Mouse (Mus musculus) lung, postnatal 4 days (tissue): ENCODE measurements around the gene Tmem189.

Experiments
- DNase-seq, 2 experiments: peaks; one replicate each; pipeline ENCODE4 v3.0.0; 2021

Gene Tmem189

DNA sequence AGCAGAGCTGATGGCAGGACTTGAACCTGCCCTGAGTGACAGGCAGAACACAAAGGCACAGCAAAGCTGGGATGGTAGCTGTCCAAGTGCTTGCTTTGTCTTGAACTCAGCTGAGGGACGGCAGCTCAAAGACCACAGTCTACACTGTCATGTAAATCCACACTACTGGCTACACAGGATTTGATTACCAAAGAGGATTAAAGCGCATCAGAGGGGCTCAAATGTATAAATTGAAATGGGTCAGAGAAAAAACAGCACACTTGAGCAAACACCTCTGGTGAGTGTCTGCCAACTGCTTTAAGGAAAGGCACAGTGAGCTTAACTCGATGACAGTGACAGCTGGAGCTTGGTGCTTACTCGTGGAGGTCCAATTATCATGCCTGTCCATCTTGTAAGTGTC, 72.2 kb downstream of the Tmem189 start:
- DNase-seq = no peak

DNA sequence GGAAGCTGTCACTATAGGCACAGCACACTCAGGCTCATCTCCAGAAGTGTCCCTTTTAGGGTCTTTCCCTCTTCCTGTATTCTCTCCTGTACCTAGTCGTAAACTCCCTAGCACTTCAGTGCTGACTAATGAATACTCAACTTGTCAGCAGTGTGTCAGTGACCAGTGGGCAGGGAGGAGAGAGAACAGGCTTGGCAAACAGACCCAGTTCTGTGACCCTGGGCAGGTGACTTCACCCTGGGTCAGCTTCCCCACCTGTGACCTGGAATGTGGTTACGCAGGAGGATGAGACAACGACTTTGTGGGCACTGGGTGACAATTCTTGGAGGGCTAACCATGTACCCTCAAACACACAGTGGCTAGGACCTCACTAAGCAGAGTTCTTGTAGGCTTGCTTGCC, 72.6 kb downstream of the Tmem189 start:
- DNase-seq = no peak

DNA sequence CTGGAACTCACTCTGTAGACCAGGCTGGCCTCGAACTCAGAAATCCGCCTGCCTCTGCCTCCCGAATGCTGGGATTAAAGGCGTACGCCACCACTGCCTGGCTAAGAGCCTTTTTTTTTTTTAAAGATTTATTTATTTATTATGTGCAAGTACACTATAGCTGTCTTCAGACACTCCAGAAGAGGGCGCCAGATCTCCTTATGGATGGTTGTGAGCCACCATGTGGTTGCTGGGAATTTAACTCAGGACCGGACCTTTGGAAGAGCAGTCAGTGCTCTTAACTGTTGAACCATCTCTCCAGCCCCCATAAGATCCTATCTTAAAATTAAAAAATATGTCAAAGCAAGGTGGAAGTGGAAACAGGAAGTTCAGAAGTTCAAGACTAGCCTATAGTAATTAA, 76.3 kb downstream of the Tmem189 start:
- DNase-seq = peak in 1 of 2 experiments; percentile 10

DNA sequence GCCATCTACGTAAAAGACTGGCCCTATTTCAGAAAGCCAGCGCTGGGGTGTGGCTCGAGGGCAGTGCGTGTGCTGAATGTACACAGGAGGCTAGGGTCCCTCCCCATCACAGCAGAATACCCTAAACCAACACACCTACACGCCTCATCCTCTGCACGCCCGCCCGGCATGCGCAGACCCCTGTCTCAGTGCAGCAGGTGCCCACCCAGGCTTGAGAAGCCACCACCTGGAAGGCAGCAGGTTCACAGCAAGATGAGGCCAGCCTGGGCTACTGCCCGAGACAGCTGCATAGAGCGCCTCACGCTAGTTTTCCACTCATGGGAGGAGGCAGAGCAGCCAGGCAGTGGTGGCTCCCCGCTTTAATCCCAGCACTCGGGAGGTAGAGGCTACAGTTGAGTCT, 77.5 kb downstream of the Tmem189 start:
- no peak for DNase-seq

DNA sequence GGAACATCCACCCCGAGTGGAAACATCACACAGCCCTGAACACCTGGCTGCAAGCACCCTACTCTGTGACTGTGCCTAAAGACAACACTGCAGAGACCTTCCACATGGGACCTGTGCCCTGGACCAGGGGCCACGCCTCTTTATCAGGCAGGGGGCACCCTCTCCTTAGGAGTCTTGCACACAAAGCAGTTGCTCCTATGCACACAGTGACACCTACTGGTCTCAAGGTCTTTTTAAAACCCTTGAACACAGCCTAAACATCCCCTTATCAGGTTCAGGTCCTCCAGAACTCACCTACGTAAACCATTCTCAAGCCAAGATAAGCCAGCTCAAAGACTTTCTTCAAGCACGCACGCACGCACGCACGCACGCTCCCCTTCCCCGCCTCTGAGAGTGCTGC, 78.3 kb downstream of the Tmem189 start:
- DNase-seq = peak; percentile 21 to 25

DNA sequence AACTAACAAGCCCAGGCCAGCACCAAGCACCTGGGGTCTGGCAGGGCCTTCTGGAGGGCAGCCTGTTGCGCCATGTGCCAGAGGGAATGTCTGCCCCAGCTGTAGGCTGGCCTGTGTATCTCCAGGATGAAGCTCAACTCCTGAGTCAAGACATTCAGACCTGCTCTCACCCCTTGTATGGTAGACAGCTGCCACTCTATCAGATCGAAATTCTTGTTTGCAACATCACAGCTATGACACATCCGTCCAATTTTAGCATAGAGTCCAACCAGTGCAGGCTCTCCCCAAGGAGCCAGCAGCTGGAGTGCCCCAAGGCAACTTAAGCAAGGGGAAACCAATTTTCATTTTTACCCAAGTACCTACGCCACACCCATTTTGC, 82.9 kb downstream of the Tmem189 start:
- DNase-seq = no peak

DNA sequence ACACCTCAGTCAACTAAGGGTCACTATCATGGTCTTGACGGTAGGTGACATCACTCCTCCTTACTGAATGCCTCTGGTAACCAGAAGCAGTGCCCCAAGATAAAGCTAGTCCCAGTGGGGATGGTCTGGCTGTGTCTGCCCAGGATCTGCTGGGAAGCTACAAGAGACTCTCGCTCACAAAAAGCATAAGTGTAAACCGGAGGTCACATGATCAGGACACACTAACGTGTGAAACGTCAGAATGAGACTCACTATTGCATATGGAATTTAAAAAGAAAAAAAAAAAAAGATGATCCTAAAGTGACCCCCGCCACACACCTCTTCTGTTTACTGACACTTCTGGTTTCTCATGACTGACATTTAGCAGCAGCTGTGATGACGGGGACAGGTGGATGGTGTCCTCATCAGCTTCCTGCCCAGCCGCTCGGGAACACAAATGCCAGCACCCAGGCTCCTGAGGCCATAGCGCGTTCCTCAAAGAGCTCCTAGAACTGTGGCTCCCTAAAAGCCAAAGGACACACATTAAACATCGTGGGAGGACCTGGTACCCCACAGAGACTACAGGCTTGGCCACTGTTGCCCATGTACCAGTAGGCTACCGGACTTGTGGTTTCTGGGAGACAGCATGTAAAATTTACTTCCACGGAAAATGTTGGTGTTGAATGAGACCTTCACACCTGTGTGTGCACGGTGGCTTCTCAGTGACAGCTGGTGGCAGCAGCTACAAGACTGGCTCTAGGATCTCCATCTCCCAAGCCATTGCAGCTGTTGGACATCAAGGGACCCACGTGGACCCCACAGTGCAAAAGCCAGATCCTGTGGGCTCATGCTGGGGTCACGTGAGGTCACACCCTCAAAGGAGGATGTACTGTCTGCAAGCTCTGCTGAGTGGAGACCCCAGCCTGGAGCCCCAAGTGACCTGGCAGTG, 83.5 kb downstream of the Tmem189 start:
- peak in 1 of 2 experiments; percentile 23 for DNase-seq

DNA sequence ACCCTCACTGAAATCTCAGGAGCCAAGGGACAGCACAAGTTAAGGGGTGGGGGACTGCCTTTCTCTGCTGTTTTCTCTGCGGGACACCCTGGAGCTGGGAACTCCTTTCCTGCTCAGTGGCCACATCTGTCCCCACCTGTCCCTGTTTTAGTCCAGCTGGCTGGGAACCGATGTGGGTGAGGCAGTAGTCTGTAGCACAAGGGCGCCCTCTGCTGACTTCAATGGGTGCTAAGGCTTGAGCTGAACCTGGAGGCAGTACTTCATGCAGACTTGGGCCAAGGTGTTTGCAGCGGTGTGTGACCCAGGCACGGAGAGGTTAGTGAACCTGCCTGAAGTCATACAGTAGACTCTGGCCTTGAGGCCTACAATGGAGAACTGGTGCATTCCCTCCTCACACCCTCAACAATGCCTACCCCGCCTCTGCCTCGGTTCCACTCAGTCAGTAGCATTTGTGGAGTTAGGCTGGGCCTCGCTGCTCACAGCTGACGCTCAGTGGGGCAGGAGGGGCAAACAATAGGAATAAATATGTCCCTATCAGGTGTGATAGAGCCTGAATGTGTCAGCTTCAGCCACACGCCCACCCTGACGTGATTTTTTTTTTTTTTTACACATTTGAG, 84.3 kb downstream of the Tmem189 start:
- DNase-seq = peak; percentile 88 to 93

DNA sequence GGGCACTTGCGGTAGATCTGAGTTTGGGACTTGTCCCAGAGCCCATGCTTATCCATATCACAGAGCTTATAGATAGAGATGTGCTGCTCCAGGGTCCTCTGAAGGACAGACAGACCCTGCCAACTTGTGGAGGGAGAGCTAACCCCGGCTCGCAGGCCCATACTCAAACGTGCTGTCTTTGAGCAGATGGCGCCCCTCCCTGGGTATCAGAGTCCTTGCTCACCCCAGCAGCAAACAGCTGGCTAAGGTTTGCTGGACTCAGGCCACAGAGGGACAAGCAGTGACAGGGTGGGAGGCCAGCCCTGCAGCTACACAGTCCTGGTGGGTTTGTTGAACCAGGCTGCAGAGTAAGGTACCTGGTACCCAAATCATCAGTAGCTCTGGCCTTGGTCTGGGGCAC, 86.6 kb downstream of the Tmem189 start:
- peak; percentile 69 to 80 for DNase-seq

DNA sequence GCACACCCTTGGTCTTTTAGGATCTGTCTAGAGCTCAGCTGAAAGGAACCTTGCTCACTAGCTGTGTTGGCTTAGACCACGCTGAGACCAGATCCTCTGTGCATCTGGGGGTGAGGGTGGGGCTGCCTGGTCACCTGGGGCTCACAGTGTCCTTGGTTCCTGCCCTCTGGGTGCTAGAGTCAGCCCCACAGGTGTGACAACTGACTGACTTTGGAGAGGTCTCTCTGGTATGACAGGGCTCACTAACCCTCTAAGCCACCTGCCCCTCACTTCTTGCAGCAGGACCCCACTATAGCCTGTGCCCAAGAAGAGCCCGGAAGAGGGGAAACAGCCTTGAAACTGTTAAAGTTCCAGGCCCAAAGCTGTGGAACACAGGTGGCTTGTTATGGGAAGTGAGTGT, 87.3 kb downstream of the Tmem189 start:
- no peak for DNase-seq

DNA sequence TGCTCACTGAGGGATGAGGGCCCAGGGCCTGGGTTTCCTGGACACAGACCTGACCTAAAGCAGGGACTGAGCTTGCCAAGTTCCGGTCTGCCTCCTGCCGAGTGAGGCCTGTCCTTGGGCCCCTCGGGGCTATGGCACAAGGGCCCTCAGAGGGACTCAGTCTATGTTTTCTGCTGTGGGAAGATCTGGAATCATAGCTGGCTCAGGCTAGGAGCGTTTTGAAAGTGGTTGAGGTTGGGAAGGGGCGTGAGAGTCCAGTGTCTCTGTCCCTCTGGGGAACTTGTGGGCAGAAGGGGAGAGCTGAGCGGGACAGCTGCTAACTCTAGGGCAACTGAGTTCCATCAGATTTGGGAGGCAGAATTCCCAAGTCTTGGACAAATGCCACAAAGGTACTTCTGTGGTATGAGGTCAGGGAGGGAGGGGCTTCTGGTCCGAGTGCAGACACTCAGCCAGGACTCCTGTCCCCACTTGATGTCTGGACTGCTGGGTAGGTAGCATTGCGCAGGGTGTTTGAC, 89.1 kb downstream of the Tmem189 start:
- DNase-seq = peak; percentile 33 to 37

DNA sequence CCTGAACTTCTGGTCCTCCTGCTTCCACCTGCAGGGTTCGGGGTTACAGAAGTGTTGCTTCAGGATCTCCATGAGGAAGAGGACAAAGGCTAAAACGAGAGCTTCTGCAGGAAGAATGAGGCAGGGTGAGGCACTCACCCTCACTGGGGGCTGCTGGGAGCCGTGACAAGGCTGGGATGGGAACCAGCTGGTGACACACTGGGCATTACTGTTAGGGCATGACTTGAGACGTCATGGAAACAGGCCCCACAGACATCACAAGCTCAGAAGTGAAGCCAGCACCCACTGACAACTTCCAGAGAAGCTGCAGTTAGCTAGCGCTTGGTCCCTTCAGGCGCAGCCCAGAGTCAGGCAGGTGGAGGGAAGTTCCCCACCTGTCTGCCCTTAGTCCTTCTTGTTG, 89.7 kb downstream of the Tmem189 start:
- peak; percentile 65 to 86 for DNase-seq

DNA sequence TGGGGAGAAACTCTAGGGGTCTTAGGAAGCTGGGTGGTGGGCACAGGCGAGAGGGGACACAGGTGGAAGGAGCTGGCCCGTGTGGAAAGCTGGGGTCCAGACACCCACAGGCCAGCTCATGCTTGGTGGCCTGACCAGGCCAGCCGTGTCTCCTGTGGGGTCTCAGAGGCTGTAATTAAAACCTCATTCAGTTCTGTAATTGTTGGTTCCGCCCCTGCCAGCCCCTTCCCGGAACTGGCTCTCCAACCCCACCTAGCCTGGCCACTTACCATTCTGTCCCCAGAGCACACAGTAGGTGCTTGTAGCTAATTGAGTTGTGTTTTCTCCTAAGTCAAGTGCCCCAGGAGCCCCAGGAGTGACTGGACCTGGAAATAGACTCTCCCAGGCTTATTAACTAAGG, 90.4 kb downstream of the Tmem189 start:
- DNase-seq = no peak

DNA sequence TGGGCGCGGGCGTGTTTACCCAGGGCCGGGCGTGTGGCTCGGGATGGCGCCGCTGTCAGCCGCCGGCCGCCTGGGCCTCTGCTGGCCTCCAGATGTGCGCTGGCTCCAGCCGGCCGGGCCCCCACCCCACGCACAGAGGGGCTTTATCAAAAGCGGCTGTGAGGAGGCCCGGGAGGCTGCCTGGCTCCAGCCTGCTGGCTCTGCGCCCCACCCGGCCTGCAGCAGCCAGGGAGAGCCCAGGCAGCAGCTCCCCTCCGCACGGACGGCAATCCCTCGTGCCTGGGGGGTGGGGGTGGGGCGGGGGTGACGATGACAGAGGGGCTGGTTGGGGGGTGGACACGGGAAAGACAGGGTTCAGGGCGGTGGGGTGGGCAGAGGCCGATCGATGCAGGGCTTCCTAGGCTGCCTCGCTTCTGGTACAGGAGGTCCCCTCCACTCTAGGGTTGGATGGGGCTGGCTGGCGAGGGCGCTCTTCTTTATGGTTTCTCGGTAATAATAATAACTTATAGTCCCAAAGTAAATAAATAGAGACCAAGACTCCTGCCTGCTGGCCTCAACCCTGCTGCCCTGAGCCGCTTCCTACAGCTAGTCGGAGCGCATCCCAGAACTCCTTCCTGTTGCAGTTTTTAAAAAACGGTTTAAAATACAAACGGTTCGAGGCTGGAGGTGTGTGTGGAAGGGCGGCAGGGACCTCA, 92.0 kb downstream of the Tmem189 start:
- peak; percentile 74 to 93 for DNase-seq

DNA sequence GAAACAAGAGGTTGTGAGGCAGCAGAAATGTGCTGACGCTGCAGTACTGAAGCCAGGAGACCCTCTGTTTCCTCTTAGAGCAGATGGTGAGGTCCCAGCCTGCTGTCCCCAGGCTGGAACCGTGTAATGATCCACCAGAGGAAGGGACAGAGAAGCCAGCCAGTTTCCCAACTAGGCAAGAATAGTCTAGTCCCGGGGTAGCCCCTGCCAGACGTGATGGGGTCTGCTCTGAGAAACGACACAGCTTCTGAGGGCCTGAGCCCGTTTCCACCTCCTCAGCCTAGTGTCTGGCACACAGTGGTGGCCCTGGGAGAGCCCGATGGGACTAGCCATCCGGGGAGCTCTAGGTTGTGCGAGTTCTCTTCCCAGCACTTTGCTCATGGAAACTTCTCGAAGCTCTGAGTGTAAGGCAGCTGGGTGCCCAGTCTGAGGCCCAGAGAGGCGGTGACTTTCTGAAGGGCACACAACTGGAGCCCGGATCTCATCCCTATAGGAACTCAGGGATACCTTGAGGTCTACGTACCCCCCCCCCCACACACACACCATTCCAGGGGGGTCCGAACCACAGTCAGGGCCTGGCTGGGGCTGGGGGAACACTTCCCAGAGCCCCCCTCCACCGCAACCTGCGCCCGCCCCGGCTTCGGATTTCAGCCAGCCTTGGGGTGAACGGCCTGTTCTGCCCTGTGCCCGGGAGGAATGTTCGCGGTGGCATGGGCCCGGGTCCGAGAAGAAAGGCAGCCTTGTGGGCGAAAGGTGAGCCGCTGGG, 92.7 kb downstream of the Tmem189 start:
- peak in 1 of 2 experiments; percentile 53 for DNase-seq

DNA sequence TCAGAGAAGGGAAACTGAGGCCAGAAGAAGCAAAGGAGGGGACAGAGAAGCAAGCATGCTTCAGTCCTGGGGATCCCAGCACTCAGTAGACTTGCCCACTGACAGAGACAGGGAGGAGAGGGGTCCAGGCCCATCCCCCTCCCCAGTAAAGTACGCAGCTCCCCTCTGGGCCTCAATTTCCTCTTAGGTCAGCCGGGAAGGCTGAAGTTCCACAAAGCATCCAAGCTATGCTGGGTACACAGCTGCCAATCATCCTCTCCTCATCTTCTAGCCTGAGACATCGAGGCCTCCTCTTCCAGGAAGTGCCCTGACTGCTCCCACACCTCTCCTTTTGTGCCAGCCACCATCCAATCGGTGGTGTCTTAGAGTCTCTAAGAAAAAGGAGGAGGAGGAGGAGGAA, 93.4 kb downstream of the Tmem189 start:
- no peak for DNase-seq

DNA sequence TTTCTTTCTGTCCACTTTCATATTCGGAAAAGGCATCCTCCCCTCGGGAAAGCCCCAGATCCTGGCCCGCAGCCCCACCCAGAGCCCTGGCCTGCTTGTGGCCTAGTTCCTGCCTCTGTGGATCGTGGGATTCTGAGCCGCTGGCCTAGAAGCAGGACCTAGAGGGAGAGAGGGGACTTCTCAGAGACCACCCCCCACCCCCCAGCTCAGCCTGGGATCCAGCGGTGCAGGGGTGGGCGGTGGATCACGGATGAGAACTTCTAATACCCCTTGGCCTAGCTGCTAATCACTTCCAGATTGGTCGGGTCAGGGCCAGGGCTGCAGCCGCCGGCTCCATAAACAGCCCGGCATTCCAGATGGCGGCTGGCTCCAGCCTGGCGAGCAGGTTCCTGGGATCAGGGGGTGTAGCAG, 93.9 kb downstream of the Tmem189 start:
- peak; percentile 47 to 63 for DNase-seq

DNA sequence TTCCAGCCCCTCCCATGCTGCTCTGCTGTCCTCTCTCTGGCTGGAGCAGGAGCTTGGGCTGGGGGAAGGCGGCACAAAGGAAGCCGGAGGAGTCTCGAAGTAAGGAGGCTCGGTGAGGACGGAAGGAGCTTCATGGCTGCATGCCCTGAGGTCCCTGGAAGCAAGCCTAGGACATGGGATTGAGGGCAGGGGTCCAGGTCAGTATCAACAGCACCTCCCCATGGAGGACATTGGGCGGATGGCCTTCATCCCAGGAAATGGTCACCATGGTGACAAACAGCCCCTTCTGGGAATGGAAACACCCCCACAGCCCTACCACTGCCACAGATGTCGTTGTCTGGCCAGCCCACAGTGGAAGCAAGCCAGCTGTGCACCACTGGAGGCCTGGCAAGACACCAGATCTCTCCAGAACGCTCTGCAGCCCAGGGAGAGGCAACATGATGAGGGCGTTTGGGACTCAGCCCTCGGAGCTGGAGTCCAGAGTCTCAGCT, 95.1 kb downstream of the Tmem189 start:
- peak; percentile 89 to 96 for DNase-seq

DNA sequence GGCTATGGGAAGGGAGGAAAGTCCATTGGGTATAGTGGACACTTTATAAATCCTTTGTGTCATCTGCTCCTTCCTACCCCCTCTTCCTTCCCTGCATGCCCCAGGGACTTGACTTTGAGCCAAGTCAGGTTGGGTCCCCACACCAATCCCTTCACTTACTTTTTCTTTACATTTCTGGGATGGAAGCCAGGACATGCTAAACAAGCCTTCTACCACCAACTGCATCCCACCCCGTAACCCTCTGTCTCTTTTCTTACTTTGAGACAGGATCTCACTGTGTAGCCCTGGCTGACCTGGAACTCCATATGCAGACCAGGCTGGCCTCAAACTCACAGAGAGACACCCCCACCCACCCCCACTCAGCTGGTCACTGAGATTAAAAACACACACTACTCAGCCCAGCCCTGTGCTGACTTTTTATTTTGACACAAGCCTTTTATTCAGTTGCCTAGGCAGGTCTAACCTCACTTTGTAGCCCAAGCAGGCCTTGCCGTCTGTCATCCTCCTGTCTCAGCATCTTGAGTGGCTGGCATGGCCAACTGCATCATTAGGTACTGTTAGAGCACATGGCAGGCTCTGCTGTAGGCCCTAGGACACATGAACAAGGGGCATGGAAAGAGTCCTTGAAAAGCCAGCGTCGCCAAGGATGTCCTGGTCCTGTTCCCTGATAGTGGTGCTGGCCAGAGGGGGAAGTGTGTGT, 95.9 kb downstream of the Tmem189 start:
- DNase-seq = no peak
